Mouse (Mus musculus) urinary bladder, postnatal 0 days (tissue): ENCODE measurements around the gene Vmn1r11. TPM values are rescaled to one million over a fixed set of nuclear protein-coding genes. Genes with fewer than 3 reads are reported as not detected.

ENCODE experiments used
- polyA plus RNA-seq: library from polyadenylated mRNA; unstranded; fragments of >200 nt; fragmentation: Nextera tagmentation; extraction: Ambion mirVana; gene quantifications from 2 replicates; pipeline ENCODE4 v1.2.1, GENCODE M21; 2015

Gene Vmn1r11
- not detected in 2 replicates for polyA plus RNA-seq

DNA sequence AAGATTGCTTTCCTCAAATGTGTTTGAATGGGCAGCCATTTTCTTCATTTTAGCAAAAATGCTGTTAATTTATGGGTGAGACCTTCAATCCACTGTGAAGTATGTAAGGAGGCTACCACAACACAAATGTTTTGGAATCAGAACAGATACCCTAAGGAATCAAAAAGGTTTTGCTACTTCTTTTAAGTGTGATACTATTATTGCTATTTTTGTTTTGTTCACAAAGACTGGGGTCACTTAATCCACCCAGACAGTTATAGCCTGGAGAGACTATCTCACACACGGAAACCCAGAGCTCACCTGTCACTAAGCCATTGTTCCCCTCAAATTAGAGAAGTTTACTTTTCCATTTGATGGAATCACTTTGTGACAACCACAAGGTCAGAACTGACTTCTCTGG is at the start of gene Vmn1r11:
Gene Vmn1r11 (plus strand): TSS at position 301 of the 400 bp plus-strand sequence.

DNA sequence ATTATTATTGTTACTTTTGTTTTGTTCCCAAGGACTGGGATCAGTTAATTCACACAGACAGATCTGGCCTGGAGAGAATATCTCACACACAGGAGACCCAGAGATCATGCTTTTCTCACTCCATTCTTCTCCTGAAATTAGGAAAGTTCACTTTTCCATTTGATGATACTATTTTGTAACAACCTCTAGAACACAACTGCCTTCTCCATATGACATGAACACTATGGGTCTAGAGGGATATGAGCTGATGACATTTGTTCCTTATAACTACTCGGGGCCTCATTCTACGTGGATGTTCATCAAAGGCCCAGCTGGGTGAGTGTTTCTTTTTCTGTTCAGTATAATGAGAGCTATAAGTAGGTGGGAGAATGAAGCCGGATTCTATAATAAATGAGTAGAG is 24.1 kb upstream of the Vmn1r11 start, which contains the start of gene Vmn1r10:
Gene Vmn1r10 (plus strand): TSS at position 301 of the 400 bp plus-strand sequence.

DNA sequence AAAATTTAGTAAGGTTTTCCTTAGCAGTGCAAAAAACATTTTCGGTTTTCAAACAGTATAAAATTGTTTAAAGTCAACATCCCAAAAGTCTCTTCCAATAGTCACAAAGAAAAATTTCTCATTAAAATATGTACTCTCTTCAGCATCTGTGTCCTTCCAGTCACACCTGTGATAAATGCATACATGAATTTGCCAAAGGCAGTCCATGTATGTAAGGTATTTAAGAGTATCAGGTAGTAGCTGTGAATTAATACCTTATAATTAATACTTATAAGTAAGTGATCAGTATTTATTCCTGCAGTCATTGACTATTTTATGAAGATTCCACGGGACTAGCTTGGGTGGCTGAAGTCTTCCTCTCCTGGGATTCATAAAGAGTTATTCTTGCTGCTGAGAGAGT is 23.4 kb downstream of the Vmn1r11 start, which contains the start of gene Vmn1r12:
Gene Vmn1r12 (plus strand): TSS at position 301 of the 400 bp plus-strand sequence.

Other genes starting within 250 kb of the Vmn1r11 start
- gene Nt5c3, start 209.5 kb upstream of the Vmn1r11 start, polyA plus RNA-seq: 39.8 and 41.6 TPM in 2 replicates
- gene Vmn1r4, start 209.4 kb upstream of the Vmn1r11 start, polyA plus RNA-seq: 0.13 and 0.22 TPM in 2 replicates
- gene Vmn1r5, start 163.2 kb upstream of the Vmn1r11 start, polyA plus RNA-seq: not detected in 2 replicates
- gene Vmn1r6, start 136.2 kb upstream of the Vmn1r11 start, polyA plus RNA-seq: not detected in 2 replicates
- gene Vmn1r7, start 108.1 kb upstream of the Vmn1r11 start, polyA plus RNA-seq: not detected in 2 replicates
- gene Vmn1r8, start 101.2 kb upstream of the Vmn1r11 start, polyA plus RNA-seq: not detected in 2 replicates
- not detected in 2 replicates for gene Vmn1r9, start 66.7 kb upstream of the Vmn1r11 start, polyA plus RNA-seq
- gene Vmn1r10, start 24.0 kb upstream of the Vmn1r11 start, polyA plus RNA-seq: not detected in 2 replicates
- not detected in 2 replicates for gene Vmn1r12, start 23.5 kb downstream of the Vmn1r11 start, polyA plus RNA-seq
- not detected in 2 replicates for gene Vmn1r13, start 69.8 kb downstream of the Vmn1r11 start, polyA plus RNA-seq
- gene Vmn1r14, start 98.2 kb downstream of the Vmn1r11 start, polyA plus RNA-seq: not detected in 2 replicates
- not detected in 2 replicates for gene Vmn1r15, start 124.5 kb downstream of the Vmn1r11 start, polyA plus RNA-seq
- gene Vmn1r16, start 196.0 kb downstream of the Vmn1r11 start, polyA plus RNA-seq: not detected in 2 replicates
- not detected in 2 replicates for gene Vmn1r17, start 230.3 kb downstream of the Vmn1r11 start, polyA plus RNA-seq